In the genomic region with DNA sequence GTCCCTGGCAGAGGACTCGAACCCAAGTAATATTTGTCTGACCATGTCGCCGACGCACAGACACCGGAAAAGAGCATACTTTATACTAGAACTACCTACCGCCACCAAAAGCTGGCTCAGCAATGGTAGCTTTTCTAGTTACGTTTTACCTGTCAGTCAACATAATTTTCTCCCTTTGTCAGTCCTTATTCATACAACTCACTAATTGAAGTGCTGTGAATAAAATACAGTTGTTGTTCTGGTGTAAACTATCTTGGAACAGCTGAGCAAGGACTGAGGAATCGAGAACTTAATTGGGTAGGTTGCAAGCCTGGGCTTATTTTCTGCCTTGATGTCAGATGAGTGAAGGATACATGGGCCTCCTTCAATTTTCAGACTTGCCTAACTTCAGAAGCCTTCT, we compare ENCODE assay signal across 8 mouse cellular contexts. TPM values are rescaled to one million over a fixed set of nuclear protein-coding genes. Genes with fewer than 3 reads are reported as not detected.
DNase-seq lines count a peak whose midpoint lies in the region; ATAC-seq and TF ChIP-seq lines count a peak whose summit lies in the region.

No protein-coding gene starts in this region.

- TF ChIP-seq CTCF in testis, adult 2 months (IDR thresholded peaks at IDR 0.05; ENCODE audit: control insufficient read depth, insufficient read depth, insufficient replicate concordance, low read depth, low read length) = no peak

- H3K9me3 ChIP-seq in erythroblast, embryonic 14.5 days (ENCODE audit: control insufficient read depth, low read length) = no peaks in the 10 kb centered on the region
- H3K9me3 ChIP-seq in limb, embryonic 15.5 days = no peaks in the 10 kb centered on the region
- H3K9me3 ChIP-seq in stomach, embryonic 16.5 days (replicated peaks; ENCODE audit: control insufficient read depth, low read length) = no peaks in the 10 kb centered on the region

- H3K9ac ChIP-seq in limb, embryonic 15.5 days = 0 out of 2 replicates have a peak overlapping the region, but pooled peaks have one; percentile 76
- H3K9ac ChIP-seq in stomach, embryonic 16.5 days (ENCODE audit: low read length) = peak overlapping the region; percentile 89

- TF ChIP-seq POLR2A in testis, adult 2 months (IDR thresholded peaks at IDR 0.05; ENCODE audit: control insufficient read depth, low read depth, low read length) = no peak

- peak overlapping the region; percentile 95 for H3K27ac ChIP-seq in testis, adult 2 months (ENCODE audit: control insufficient read depth, insufficient read depth, low read depth, low read length)
- H3K27ac ChIP-seq in limb, embryonic 15.5 days = peak overlapping the region; percentile 88
- H3K27ac ChIP-seq in stomach, embryonic 16.5 days (ENCODE audit: low read length) = peak overlapping the region; percentile 90

- DNase-seq in testis, postnatal 14 days (ENCODE audit: low spot score) = no peak
- no peak for DNase-seq in ovary, postnatal 14 days (ENCODE audit: low spot score)
- DNase-seq in kidney, adult 9 months = no peak
- no peak for DNase-seq in adrenal gland, postnatal 25 days

- no peak for ATAC-seq in limb, embryonic 15.5 days (ENCODE audit: insufficient number of reproducible peaks, low FRiP score, low TSS enrichment, low read depth)
- no peak for ATAC-seq in stomach, embryonic 16.5 days (ENCODE audit: insufficient read depth, low FRiP score)

- H3K4me2 ChIP-seq in limb, embryonic 15.5 days = peak overlapping the region; percentile 89
- peak overlapping the region; percentile 78 for H3K4me2 ChIP-seq in stomach, embryonic 16.5 days (ENCODE audit: low read depth, low read length)

- peaks cover 7% of the 10 kb centered on the region for H3K4me1 ChIP-seq in testis, adult 2 months (ENCODE audit: control insufficient read depth, insufficient read depth, low read length)
- peaks cover 40% of the 10 kb centered on the region for H3K4me1 ChIP-seq in erythroblast, embryonic 14.5 days (ENCODE audit: control insufficient read depth)
- H3K4me1 ChIP-seq in limb, embryonic 15.5 days = peaks cover 13% of the 10 kb centered on the region
- H3K4me1 ChIP-seq in stomach, embryonic 16.5 days (ENCODE audit: control insufficient read depth, insufficient read depth, low read length) = peaks cover 6% of the 10 kb centered on the region; the same call in 1 of the 2 replicates

- 5% methylated on average over 8 of the region's 8 CpGs for WGBS in limb, embryonic 15.5 days
- 5% methylated on average over 8 of the region's 8 CpGs for WGBS in stomach, embryonic 16.5 days

- no peaks in the 10 kb centered on the region for H3K36me3 ChIP-seq in testis, adult 2 months (ENCODE audit: control insufficient read depth, insufficient read depth, low read length)
- peaks cover 15% of the 10 kb centered on the region for H3K36me3 ChIP-seq in erythroblast, embryonic 14.5 days (ENCODE audit: control insufficient read depth)
- H3K36me3 ChIP-seq in limb, embryonic 15.5 days = no peaks in the 10 kb centered on the region
- no peaks in the 10 kb centered on the region for H3K36me3 ChIP-seq in stomach, embryonic 16.5 days (ENCODE audit: control insufficient read depth, insufficient read depth, low read length)

- no peaks in the 10 kb centered on the region for H3K27me3 ChIP-seq in testis, adult 2 months (ENCODE audit: control insufficient read depth, insufficient read depth, low read length)
- no peaks in the 10 kb centered on the region for H3K27me3 ChIP-seq in erythroblast, embryonic 14.5 days (ENCODE audit: control insufficient read depth)
- no peaks in the 10 kb centered on the region for H3K27me3 ChIP-seq in limb, embryonic 15.5 days
- no peaks in the 10 kb centered on the region for H3K27me3 ChIP-seq in stomach, embryonic 16.5 days (ENCODE audit: control insufficient read depth, insufficient read depth, low read length)

- peak overlapping the region; percentile 96 for H3K4me3 ChIP-seq in testis, adult 2 months (ENCODE audit: control insufficient read depth, low read depth, low read length)
- peak overlapping the region; percentile 95 for H3K4me3 ChIP-seq in erythroblast, embryonic 14.5 days (replicated peaks)
- H3K4me3 ChIP-seq in limb, embryonic 15.5 days = peak overlapping the region; percentile 88
- peak overlapping the region; percentile 85 for H3K4me3 ChIP-seq in stomach, embryonic 16.5 days (replicated peaks; ENCODE audit: low read length)

RNA-seq across cellular contexts. Expression of a gene that starts 0.9 kb away (rescaled TPM):
- 5.1 and 6.4 TPM in 2 replicates for polyA plus RNA-seq in testis, adult 2 months (2012; rRNA removed)
- polyA plus RNA-seq in erythroblast, embryonic 14.5 days (2012) = 2.3 and 3.2 TPM in 2 replicates
- 18.0 and 23.2 TPM in 2 replicates for polyA plus RNA-seq in limb, embryonic 15.5 days (2015; fragmentation: Nextera tagmentation; extraction: Ambion mirVana)
- 11.5 and 19.4 TPM in 2 replicates for polyA plus RNA-seq in stomach, embryonic 16.5 days (2015; fragmentation: Nextera tagmentation; extraction: Ambion mirVana)
- 19.8 and 21.3 TPM in 2 replicates for total RNA-seq in adrenal gland, postnatal 25 days (2021)

RNA-seq across cellular contexts. Expression of a gene that starts 58.6 kb away (rescaled TPM):
- polyA plus RNA-seq in testis, adult 2 months (2012; rRNA removed) = 330 and 494 TPM in 2 replicates
- polyA plus RNA-seq in erythroblast, embryonic 14.5 days (2012) = 9.4 and 10.0 TPM in 2 replicates
- 1,189 and 1,299 TPM in 2 replicates for polyA plus RNA-seq in limb, embryonic 15.5 days (2015; fragmentation: Nextera tagmentation; extraction: Ambion mirVana)
- polyA plus RNA-seq in stomach, embryonic 16.5 days (2015; fragmentation: Nextera tagmentation; extraction: Ambion mirVana) = 1,005 and 1,128 TPM in 2 replicates
- 881 and 1,010 TPM in 2 replicates for total RNA-seq in adrenal gland, postnatal 25 days (2021)

Comparison
In these comparisons a context has a peak if more than half of its experiments do, and no peak if none do; other contexts are left out.
1. RNA of a gene that starts 58.6 kb away (polyA plus RNA-seq): 1,189 to 1,299 TPM in limb, embryonic 15.5 days, 1,005 to 1,128 TPM in stomach, embryonic 16.5 days and 330 to 494 TPM in testis, adult 2 months; 9.4 to 10.0 TPM in erythroblast, embryonic 14.5 days; every median in the first group is over 10 times any median in the second.
2. Peak in every context shown above with its lines, with median percentiles within 50 percentile points of each other: H3K27ac ChIP-seq and H3K4me3 ChIP-seq.